In the genomic region with DNA sequence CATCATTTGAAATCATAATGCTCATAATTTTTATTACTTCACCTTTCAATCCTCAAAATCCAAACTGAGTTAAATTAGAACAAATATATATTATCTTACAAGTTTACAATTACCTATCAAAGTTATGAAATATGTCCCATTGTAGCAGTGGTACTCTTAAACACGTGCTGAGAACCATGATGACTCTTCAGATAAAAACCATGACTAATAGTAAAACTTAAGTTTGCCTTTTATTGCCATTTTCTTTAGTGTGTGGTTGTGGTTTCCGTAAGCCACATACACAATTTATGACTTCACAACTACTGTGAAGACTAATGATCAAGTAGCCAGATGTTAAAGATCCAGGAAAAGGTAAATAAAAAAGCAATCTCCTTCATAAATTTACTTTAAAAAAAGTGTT, we compare ENCODE assay signal across 27 mouse cellular contexts.
"Had no signal": no experiment of that assay in that cellular context is flagged by ENCODE, and none has a peak within 500 bp of the region (broad histone marks: within the 10 kb centered on the region; RNA-seq: fewer than 3 reads in every experiment).

No protein-coding gene starts in this region.

- ATAC-seq: hindbrain, embryonic 16.5 days; intestine, embryonic 15.5 days; intestine, postnatal 0 days had no signal

- DNase-seq: gastrocnemius, adult 2 months; gastrocnemius, postnatal 10 days; gastrocnemius, postnatal 25 days; heart, adult 18-20 months; heart, postnatal 10 days; heart, postnatal 4 days; kidney, adult 2 months; kidney, adult 9 months; kidney, postnatal 14 days; kidney, postnatal 36 days; layer of hippocampus, adult 9-11 months; layer of hippocampus, postnatal 36 days; liver; liver, embryonic 13.5 days had no signal

- H3K4me2 ChIP-seq: heart, embryonic 12.5 days; hindbrain, embryonic 12.5 days; hindbrain, embryonic 14.5 days; intestine, embryonic 15.5 days; kidney, embryonic 15.5 days; limb, embryonic 12.5 days; liver, embryonic 11.5 days; liver, embryonic 13.5 days had no signal

- H3K27ac ChIP-seq: gastrocnemius, adult 2 months; heart, embryonic 10.5 days; hindbrain, embryonic 10.5 days; hindbrain, embryonic 12.5 days; hindbrain, embryonic 14.5 days; intestine, embryonic 15.5 days; kidney, embryonic 15.5 days; kidney, postnatal 0 days; limb, embryonic 10.5 days; limb, embryonic 12.5 days; liver, embryonic 13.5 days had no signal

- H3K4me1 ChIP-seq: heart, embryonic 10.5 days; hindbrain, embryonic 10.5 days; hindbrain, embryonic 12.5 days; intestine, embryonic 15.5 days; kidney, embryonic 15.5 days; limb, embryonic 10.5 days; limb, embryonic 12.5 days; liver, embryonic 13.5 days had no signal

- H3K27me3 ChIP-seq: heart, embryonic 12.5 days; hindbrain, embryonic 12.5 days; intestine, embryonic 15.5 days; kidney, embryonic 15.5 days; limb, embryonic 12.5 days; liver, embryonic 13.5 days had no signal

- H3K4me3 ChIP-seq: gastrocnemius, adult 2 months; heart, embryonic 10.5 days; heart, embryonic 12.5 days; hindbrain, embryonic 10.5 days; hindbrain, embryonic 12.5 days; intestine, embryonic 15.5 days; kidney, embryonic 15.5 days; limb, embryonic 10.5 days; limb, embryonic 12.5 days; liver, embryonic 13.5 days had no signal

- H3K36me3 ChIP-seq: intestine, embryonic 15.5 days had no signal

- H3K9ac ChIP-seq: heart, embryonic 12.5 days; hindbrain, embryonic 12.5 days; hindbrain, embryonic 14.5 days; intestine, embryonic 15.5 days; kidney, embryonic 15.5 days; limb, embryonic 12.5 days; liver, embryonic 13.5 days had no signal

- H3K9me3 ChIP-seq: heart, embryonic 10.5 days; heart, embryonic 12.5 days; hindbrain, embryonic 10.5 days; hindbrain, embryonic 12.5 days; intestine, embryonic 15.5 days; kidney, embryonic 15.5 days; limb, embryonic 10.5 days; limb, embryonic 12.5 days; liver, embryonic 13.5 days had no signal
